Mouse (Mus musculus): ENCODE data around the gene Mecom. TPM values are rescaled to one million over a fixed set of nuclear protein-coding genes. Genes with fewer than 3 reads are reported as not detected.

The Mecom gene
- polyA plus RNA-seq, 1 experiment = 0.19 TPM

GRCm38 (mm10) chr3:30306080-30306479 is 241.7 kb downstream of the Mecom start:
- Histone ChIP-seq H3K27ac (ENCODE audit: control insufficient read depth, insufficient read depth, low read depth, low read length) (no peak overlapping the region), H3K27me3 (ENCODE audit: control insufficient read depth, insufficient read depth, low read length) (0 out of 2 replicates have a peak, but pooled peaks cover 2% of the 10 kb centered on the region), H3K36me3 (ENCODE audit: control insufficient read depth, insufficient read depth, low read length) (no peaks in the 10 kb centered on the region), H3K4me1 (ENCODE audit: control insufficient read depth, insufficient read depth, low read length) (peaks cover 4% of the 10 kb centered on the region; the same call in 1 of the 2 replicates), H3K4me3 (ENCODE audit: control insufficient read depth, low read depth, low read length) (no peak overlapping the region)
- no peak for TF ChIP-seq POLR2A (IDR thresholded peaks at IDR 0.05; ENCODE audit: control insufficient read depth, low read depth, low read length)
- no peak for TF ChIP-seq CTCF (IDR thresholded peaks at IDR 0.05; ENCODE audit: control insufficient read depth, insufficient read depth, insufficient replicate concordance, low read depth, low read length)

GRCm38 (mm10) chr3:30299460-30299859 is 248.3 kb downstream of the Mecom start:
- H3K4me1 ChIP-seq (ENCODE audit: control insufficient read depth, insufficient read depth, low read length) = peaks cover under 1% of the 10 kb centered on the region; the same call in 1 of the 2 replicates
- no peaks in the 10 kb centered on the region for H3K27me3 ChIP-seq (ENCODE audit: control insufficient read depth, insufficient read depth, low read length)
- H3K36me3 ChIP-seq (ENCODE audit: control insufficient read depth, insufficient read depth, low read length) = no peaks in the 10 kb centered on the region
- no peak overlapping the region for H3K27ac ChIP-seq (ENCODE audit: control insufficient read depth, insufficient read depth, low read depth, low read length)
- TF ChIP-seq CTCF (IDR thresholded peaks at IDR 0.05; ENCODE audit: control insufficient read depth, insufficient read depth, insufficient replicate concordance, low read depth, low read length) (no peak), POLR2A (IDR thresholded peaks at IDR 0.05; ENCODE audit: control insufficient read depth, low read depth, low read length) (no peak)
- no peak overlapping the region for H3K4me3 ChIP-seq (ENCODE audit: control insufficient read depth, low read depth, low read length)

- H3K4me3 ChIP-seq (ENCODE audit: control insufficient read depth, low read depth, low read length) = no peak overlapping the region
- no peak overlapping the region for H3K27ac ChIP-seq (ENCODE audit: control insufficient read depth, insufficient read depth, low read depth, low read length)
- no peaks in the 10 kb centered on the region for H3K36me3 ChIP-seq (ENCODE audit: control insufficient read depth, insufficient read depth, low read length)
- no peak for TF ChIP-seq CTCF (IDR thresholded peaks at IDR 0.05; ENCODE audit: control insufficient read depth, insufficient read depth, insufficient replicate concordance, low read depth, low read length)
- TF ChIP-seq POLR2A (IDR thresholded peaks at IDR 0.05; ENCODE audit: control insufficient read depth, low read depth, low read length) = no peak
- no peaks in the 10 kb centered on the region for H3K27me3 ChIP-seq (ENCODE audit: control insufficient read depth, insufficient read depth, low read length)
- no peaks in the 10 kb centered on the region for H3K4me1 ChIP-seq (ENCODE audit: control insufficient read depth, insufficient read depth, low read length)
Measured at GRCm38 (mm10) chr3:30294433-30294832, 253.4 kb downstream of the Mecom start.

- Histone ChIP-seq H3K27ac (ENCODE audit: control insufficient read depth, insufficient read depth, low read depth, low read length) (no peak overlapping the region), H3K36me3 (ENCODE audit: control insufficient read depth, insufficient read depth, low read length) (no peaks in the 10 kb centered on the region), H3K27me3 (ENCODE audit: control insufficient read depth, insufficient read depth, low read length) (no peaks in the 10 kb centered on the region), H3K4me1 (ENCODE audit: control insufficient read depth, insufficient read depth, low read length) (no peaks in the 10 kb centered on the region), H3K4me3 (ENCODE audit: control insufficient read depth, low read depth, low read length) (no peak overlapping the region)
- no peak for TF ChIP-seq CTCF (IDR thresholded peaks at IDR 0.05; ENCODE audit: control insufficient read depth, insufficient read depth, insufficient replicate concordance, low read depth, low read length)
- TF ChIP-seq POLR2A (IDR thresholded peaks at IDR 0.05; ENCODE audit: control insufficient read depth, low read depth, low read length) = no peak
Measured at GRCm38 (mm10) chr3:30286529-30286928, 261.3 kb downstream of the Mecom start.

GRCm38 (mm10) chr3:30284094-30284493 is 263.7 kb downstream of the Mecom start:
- TF ChIP-seq CTCF (IDR thresholded peaks at IDR 0.05; ENCODE audit: control insufficient read depth, insufficient read depth, insufficient replicate concordance, low read depth, low read length) (no peak), POLR2A (IDR thresholded peaks at IDR 0.05; ENCODE audit: control insufficient read depth, low read depth, low read length) (no peak)
- H3K36me3 ChIP-seq (ENCODE audit: control insufficient read depth, insufficient read depth, low read length) = no peaks in the 10 kb centered on the region
- H3K4me1 ChIP-seq (ENCODE audit: control insufficient read depth, insufficient read depth, low read length) = no peaks in the 10 kb centered on the region
- H3K4me3 ChIP-seq (ENCODE audit: control insufficient read depth, low read depth, low read length) = no peak overlapping the region
- H3K27me3 ChIP-seq (ENCODE audit: control insufficient read depth, insufficient read depth, low read length) = no peaks in the 10 kb centered on the region
- no peak overlapping the region for H3K27ac ChIP-seq (ENCODE audit: control insufficient read depth, insufficient read depth, low read depth, low read length)

- Histone ChIP-seq H3K4me1 (ENCODE audit: control insufficient read depth, insufficient read depth, low read length) (no peaks in the 10 kb centered on the region), H3K36me3 (ENCODE audit: control insufficient read depth, insufficient read depth, low read length) (no peaks in the 10 kb centered on the region), H3K27me3 (ENCODE audit: control insufficient read depth, insufficient read depth, low read length) (no peaks in the 10 kb centered on the region), H3K27ac (ENCODE audit: control insufficient read depth, insufficient read depth, low read depth, low read length) (no peak overlapping the region), H3K4me3 (ENCODE audit: control insufficient read depth, low read depth, low read length) (no peak overlapping the region)
- no peak for TF ChIP-seq CTCF (IDR thresholded peaks at IDR 0.05; ENCODE audit: control insufficient read depth, insufficient read depth, insufficient replicate concordance, low read depth, low read length)
- no peak for TF ChIP-seq POLR2A (IDR thresholded peaks at IDR 0.05; ENCODE audit: control insufficient read depth, low read depth, low read length)
Measured at GRCm38 (mm10) chr3:30283562-30283961, 264.2 kb downstream of the Mecom start.

- TF ChIP-seq CTCF (IDR thresholded peaks at IDR 0.05; ENCODE audit: control insufficient read depth, insufficient read depth, insufficient replicate concordance, low read depth, low read length) = no peak
- TF ChIP-seq POLR2A (IDR thresholded peaks at IDR 0.05; ENCODE audit: control insufficient read depth, low read depth, low read length) = no peak
- H3K4me3 ChIP-seq (ENCODE audit: control insufficient read depth, low read depth, low read length) = no peak overlapping the region
- H3K4me1 ChIP-seq (ENCODE audit: control insufficient read depth, insufficient read depth, low read length) = peaks cover 3% of the 10 kb centered on the region
- no peaks in the 10 kb centered on the region for H3K27me3 ChIP-seq (ENCODE audit: control insufficient read depth, insufficient read depth, low read length)
- H3K36me3 ChIP-seq (ENCODE audit: control insufficient read depth, insufficient read depth, low read length) = no peaks in the 10 kb centered on the region
- no peak overlapping the region for H3K27ac ChIP-seq (ENCODE audit: control insufficient read depth, insufficient read depth, low read depth, low read length)
Measured at GRCm38 (mm10) chr3:30277569-30277968, 270.2 kb downstream of the Mecom start.

- Histone ChIP-seq H3K27me3 (ENCODE audit: control insufficient read depth, insufficient read depth, low read length) (no peaks in the 10 kb centered on the region), H3K36me3 (ENCODE audit: control insufficient read depth, insufficient read depth, low read length) (no peaks in the 10 kb centered on the region), H3K4me1 (ENCODE audit: control insufficient read depth, insufficient read depth, low read length) (peaks cover 3% of the 10 kb centered on the region), H3K4me3 (ENCODE audit: control insufficient read depth, low read depth, low read length) (no peak overlapping the region), H3K27ac (ENCODE audit: control insufficient read depth, insufficient read depth, low read depth, low read length) (no peak overlapping the region)
- TF ChIP-seq CTCF (IDR thresholded peaks at IDR 0.05; ENCODE audit: control insufficient read depth, insufficient read depth, insufficient replicate concordance, low read depth, low read length) = no peak
- TF ChIP-seq POLR2A (IDR thresholded peaks at IDR 0.05; ENCODE audit: control insufficient read depth, low read depth, low read length) = no peak
Measured at GRCm38 (mm10) chr3:30276099-30276498, 271.7 kb downstream of the Mecom start.
